Mouse (Mus musculus) spleen, embryonic (tissue): ENCODE measurements around the gene Lix1l.

Experiments used
- CTCF ChIA-PET: fragments of 350-600 bp; sonication (Branson Sonifier 250); formaldehyde crosslinking; loops from one replicate; lab custom pipeline; 2022; lab: Charles Lee

The Lix1l gene

DNA sequence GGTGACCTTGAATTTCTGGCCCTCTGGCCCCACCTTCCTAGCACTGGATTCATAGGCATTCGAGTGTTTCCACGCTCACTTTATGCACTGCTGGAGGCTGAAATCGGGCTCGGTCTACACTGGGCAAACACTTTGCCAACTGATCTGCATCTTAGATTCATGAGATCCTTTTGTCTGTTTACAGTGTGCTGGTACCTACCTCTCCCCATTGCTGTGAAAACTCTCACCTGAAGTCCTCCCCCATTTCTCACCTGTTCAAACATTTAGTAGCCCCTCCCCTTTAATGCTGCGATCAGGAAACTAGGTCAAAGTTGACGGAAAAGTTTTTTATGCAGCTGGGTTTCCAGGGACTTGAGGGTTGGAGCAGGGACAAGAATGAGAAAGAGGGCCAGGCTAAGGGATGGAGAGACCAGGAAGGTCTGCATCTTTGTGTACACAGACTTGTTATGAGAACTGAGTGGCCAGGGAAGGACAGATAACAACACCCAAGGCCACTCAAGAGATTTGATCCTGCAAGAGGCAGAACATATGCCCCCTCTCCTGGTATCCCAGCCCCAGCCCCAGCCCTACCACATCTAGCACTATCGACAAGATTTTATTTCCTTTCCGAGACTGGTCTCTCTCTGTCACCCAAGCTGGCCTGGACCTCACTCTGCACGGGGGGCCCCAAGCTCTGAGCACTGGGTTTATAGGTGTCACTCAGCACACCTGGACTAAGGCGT, 36.9 kb upstream of the Lix1l start:
- CTCF ChIA-PET: no interaction called here

DNA sequence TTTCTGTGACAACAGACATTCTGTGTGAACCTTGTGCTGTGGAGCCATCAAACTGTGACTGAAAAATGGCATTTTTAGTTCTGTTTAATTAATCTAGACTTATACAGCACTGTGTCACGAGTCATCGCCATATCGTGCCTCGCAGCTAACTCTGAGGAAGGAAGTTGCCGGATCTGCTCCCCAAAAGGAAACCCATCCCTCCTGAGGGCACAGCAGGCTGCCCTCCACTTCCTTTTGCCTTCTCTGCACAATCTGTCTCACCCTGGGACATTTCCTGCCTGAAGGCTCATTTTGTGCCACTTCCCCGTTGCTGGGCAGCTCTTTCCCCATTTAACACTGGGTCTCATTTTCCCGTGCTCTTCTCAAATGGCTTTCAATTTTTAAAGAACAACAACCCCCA, 36.3 kb upstream of the Lix1l start:
- CTCF ChIA-PET: no interaction called here

DNA sequence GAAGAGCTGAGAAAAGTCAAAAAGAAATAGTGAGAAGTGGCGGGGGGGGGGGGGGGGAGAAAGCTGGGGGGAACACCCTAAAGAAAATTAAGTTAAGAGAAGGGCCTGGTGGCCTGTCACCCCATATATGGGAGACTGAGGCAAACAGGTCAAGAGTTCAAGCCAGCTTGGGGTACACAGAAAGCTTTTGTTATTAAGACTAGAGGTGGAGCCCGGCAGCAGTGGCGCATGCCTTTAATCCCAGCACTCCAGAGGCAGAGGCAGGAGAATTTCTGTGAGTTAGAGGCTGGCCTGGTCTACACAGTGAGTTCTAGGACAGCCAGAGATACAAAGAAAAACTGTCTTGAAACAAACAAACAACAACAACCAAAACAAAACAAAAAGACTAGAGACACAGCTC, 35.8 kb upstream of the Lix1l start:
- CTCF ChIA-PET: interaction anchor here (0.6 kb wide), 1 partner anchor 285 kb away, joined by 7 read pairs; no protein-coding TSS in a partner anchor

DNA sequence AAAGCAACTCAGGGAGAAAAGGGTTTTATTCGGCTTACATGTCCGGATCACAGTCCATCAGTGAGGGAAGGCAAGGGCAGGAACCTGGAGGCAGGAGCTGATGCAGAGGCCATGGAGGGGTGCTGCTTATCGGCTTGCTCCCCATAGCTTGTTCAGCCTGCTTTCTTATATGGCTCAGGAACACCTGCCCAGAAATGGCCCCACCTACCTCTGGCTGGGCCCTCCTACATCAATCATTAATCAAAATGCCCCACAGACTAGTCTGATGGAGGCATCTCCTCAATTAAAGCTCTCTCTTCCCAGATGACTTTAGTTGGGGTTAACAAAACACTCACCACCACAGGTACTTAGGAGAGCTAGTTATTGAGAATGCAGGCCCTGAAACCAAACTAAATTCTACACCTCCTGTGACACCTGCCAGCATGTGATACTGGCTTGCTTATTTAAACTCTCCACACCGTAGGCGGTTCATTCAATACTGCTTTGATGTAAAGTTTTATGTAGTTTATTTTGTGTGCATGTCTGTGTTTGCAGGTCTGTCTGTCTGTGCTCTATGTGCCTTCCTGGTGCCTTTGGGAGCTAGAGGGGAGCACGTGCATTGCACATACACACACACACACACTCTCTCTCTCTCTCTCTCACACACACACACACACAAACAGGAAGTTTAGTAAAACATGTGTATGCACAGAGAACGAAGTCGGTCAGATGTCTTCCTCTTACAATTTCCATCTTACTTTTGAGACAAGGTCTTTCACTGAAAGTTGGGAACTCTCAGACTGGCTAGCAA, 34.1 kb upstream of the Lix1l start:
- CTCF ChIA-PET: interaction anchor here (0.6 to 1.3 kb wide), 3 partner anchors 13 to 1244 kb away, joined by 3 to 10 read pairs (median 8); no protein-coding TSS in a partner anchor

DNA sequence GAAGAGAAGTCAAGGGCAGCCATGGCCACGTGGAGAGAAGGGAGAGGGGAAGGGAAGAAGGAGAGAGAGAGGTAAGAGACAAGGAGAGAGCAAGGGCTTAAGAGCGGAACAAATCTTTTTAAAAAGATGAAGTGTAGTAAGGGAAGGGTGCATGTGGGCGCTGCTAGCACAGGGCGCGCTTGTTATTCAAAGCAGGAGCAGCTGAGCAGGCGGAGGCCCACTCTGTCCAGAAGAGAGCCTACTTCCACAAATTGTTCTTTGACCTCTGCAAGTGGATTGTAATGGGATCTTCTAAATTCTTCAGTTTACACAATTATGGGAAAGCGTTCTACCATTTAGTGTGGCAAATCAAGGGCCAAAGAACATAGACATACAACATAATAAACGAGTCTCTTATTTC, 32.3 kb upstream of the Lix1l start:
- CTCF ChIA-PET: no interaction called here

DNA sequence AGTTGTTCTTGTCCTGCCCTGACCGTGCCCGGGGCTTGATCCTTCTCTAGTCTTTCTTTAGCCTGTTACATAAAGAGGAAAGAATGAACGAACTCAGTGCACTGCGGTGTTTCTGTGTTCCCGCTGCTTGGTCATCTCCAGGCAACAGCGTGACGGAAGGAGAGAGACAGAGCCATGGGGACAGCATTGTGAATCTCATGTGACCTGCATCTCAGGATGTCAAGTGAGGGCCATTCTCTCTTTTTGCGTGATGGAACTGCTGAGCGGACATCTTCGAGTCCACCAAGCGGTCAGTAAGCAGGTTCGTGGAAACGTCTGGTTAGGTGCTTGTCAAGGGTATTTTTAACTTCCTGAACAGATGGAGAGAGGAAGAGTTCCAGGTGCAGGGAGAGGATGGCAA, 31.4 kb upstream of the Lix1l start:
- CTCF ChIA-PET: no interaction called here

DNA sequence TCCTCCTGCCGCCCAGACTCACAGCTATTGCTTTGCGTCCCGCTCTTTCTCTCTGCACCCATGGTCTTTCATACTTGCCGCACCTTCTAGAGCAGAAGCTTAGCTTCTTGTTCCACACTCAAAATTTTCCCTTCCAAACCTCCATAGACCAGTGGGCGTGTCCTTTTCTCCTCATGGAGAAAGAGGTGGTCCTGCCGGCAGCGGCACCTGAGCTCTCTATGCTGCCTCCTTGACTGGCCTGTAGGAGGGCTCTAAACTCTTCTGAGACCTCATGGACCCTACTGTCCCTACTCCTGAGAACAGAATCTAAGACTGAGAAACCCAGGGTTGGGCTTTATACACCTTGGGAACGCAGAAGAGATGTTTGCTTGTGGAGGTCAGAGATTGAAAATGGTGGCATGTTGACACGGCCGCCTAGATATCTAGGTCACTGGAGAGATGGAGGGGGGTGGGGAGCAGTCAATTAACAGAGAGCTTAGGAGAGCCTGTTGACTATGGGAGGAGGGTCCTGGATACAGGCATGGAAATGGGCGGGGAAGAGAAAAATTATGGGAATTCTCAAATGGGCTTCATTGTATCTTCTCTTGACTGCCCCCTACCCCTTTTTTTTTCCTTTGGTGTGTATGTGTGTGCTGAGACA, 30.9 kb upstream of the Lix1l start:
- CTCF ChIA-PET: no interaction called here

DNA sequence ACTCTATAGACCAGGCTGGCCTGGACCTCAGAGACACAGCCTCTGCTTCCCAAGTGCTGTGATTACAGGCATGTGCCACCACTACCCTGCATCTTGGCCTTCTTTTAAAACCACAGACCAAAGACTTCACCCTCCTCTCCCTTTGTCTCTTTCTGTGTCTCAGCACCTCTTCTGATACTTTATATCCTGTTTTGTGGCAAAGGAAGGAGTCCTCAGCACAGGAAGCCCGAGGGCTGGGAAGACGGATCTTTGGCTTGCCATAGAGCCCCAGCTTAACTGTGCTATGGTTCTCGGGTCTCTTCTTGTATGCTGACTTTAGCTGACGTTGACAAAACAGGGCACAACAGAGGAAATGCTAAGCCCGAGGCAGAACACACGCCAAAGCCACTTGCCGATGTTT, 30.3 kb upstream of the Lix1l start:
- CTCF ChIA-PET: no interaction called here

DNA sequence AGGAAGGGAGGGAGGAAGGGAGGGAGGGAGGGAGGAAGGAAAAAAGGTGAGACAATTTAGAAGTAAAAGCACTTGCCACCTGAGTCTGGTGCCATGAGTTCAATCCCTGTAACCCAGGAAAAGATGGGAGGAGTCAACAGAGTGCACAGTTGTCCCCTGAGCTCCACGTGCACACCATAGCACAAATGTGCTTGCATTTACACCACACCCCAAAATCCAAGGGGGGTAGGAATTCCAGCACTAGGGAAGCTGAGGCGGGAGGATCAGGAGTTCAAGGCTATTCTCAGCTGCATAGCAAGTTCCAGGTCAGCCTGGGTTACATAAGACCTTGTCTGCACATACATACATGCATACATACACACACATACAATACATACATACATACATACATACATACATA, 29.6 kb upstream of the Lix1l start:
- CTCF ChIA-PET: interaction anchor here (0.5 kb wide), 1 partner anchor 23 kb away, joined by 11 read pairs; the partner anchor contains the start of gene Polr3gl

DNA sequence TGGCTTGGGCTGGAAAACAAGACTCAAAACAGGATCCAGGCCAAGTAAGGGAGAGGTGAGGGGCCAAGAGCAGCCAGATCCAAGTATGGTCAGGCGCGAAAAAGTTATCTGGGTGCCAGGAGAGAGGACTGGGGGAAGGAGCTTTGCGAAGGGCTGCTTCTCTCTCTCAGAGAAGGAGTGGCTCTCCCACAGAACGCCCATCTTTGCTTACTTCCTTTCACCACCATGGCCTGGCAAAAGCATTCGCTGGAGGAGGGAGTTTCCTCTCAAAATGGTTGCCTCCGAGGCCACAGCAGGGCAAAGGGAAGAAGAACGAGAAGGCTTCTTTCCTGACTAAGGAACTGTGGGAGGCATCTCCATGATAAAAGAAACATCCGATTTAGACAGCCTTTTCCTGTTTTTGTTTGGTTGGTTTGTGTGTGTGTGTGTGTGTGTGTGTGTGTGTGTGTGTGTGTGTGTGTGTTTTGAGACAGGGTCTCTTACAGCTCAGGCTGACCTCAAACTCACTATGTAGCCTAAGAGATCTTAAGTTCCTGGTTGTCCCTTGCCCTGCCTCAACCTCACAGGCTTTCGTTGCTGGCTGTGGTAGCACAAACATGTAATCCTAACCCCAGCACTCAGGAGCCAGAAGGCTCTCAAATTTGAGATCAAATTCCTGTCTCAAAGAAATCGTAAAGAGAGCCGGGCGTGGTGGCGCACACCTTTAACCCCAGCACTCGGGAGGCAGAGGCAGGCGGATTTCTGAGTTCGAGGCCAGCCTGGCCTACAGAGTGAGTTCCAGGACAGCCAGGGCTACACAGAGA, 28.9 kb upstream of the Lix1l start:
- CTCF ChIA-PET: interaction anchor here (0.5 kb wide), 1 partner anchor 22 kb away, joined by 11 read pairs; the partner anchor contains the start of gene Polr3gl

DNA sequence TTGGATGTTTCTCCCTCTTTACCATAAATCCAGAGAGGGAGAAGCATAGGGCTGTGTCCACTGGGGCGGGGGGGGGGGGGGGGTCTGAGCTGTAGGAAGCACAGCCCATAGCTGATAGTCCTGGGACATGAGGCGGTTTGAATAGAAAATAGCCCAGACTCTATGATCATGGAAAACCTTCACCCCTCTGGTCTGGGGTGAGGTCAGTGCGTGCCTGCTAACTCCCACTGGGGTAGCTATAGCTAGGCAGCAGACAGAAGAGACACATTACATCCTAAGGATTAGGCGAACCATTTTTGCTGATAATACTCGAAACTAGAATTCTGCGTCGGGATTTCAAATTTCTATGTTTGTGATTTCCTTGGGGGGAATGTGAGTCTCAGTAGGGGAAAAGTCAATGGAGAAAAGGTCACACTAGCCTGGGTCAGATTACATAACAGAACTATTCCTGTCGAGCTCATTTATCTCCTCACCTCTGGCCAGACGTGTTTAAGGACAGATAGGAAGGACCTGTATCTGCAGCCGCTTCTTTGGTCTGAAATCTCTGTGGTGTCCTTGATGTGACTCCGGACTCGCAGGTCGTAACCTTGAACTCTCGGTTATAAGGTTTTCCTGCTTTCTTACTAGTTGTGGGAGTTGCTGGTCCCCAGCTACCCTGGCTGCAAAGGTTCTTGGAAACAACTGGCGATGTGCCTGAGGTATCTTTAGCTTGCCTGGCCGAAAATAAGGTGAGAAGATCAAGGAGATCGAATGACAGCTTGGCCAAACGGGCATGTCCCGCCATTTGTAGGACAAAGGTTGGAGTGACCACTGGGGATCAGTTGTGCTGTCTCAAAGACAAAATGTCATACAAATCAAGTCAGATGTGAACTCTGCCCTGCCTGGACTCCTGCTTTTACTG, 27.1 kb upstream of the Lix1l start:
- CTCF ChIA-PET: interaction anchor here (0.6 kb wide), 1 partner anchor 103 kb away, joined by 3 read pairs; no protein-coding TSS in a partner anchor

DNA sequence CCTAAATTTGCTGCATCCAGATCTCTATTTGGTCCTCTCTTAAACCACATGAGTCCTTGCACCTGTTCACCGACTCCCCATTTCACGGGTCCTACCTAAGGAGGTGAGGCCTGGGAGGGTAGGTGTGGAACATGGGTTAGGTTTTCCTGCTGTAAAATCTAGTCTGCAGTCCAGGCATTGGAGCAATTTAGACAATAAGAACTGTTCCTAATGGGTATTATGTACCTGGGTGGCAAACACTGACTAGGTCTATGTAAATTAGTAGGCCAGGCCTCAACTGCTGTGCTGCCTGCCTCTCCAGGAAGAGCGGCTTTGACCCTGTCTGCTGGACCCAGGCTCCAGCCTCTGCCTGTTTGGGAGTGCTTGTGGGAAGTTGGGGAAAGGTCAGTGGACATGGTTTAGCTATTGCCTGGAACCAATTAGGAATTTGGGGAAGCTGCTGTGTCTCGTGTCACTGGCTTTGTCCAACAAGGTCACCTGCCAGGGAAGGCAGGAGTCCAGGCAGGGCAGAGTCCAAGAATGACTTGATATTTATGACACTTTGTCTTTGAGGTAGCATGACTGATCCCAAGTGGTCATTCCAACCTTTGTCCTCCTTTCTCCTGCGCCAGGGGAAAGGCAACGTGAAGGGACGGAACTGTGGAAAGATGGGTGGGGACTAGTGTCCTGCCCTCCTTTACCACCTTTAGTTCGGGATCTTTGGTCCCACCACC, 25.5 kb upstream of the Lix1l start:
- CTCF ChIA-PET: no interaction called here

DNA sequence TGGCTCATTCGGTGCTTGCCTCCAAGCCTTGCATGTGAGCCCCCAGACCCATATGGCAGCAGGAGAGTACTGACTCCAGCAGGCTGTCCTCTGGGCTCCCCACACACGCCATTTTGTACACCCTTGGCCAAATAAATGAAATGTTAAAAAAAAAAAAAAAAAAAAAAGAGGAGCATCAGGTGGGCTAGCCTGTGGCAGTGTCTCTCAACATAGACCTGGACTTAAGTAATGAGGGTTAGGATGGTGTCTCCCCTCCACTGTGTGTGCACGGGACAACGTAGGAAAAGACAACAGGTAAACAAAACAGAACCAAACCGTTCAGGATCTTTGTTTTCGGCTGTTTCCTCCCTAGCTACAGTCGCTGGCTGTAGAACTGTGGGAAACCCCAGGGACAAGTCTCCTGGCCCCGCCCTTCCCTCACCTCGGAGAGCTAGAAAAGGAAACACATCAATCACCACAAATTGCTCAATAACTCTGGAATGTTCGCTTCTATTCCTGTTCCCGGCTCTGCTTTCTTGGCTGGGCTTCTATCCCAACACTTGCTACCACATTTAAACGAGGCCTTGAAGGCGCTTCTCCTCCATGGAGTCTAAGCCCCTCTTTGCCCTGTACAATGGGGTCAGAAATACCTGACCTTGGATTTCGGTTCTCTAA, 24.8 kb upstream of the Lix1l start:
- CTCF ChIA-PET: interaction anchor here (0.6 to 1.7 kb wide), 4 partner anchors 13 to 441 kb away, joined by 4 to 5 read pairs (median 4); partner anchors contain the start of gene Txnip

DNA sequence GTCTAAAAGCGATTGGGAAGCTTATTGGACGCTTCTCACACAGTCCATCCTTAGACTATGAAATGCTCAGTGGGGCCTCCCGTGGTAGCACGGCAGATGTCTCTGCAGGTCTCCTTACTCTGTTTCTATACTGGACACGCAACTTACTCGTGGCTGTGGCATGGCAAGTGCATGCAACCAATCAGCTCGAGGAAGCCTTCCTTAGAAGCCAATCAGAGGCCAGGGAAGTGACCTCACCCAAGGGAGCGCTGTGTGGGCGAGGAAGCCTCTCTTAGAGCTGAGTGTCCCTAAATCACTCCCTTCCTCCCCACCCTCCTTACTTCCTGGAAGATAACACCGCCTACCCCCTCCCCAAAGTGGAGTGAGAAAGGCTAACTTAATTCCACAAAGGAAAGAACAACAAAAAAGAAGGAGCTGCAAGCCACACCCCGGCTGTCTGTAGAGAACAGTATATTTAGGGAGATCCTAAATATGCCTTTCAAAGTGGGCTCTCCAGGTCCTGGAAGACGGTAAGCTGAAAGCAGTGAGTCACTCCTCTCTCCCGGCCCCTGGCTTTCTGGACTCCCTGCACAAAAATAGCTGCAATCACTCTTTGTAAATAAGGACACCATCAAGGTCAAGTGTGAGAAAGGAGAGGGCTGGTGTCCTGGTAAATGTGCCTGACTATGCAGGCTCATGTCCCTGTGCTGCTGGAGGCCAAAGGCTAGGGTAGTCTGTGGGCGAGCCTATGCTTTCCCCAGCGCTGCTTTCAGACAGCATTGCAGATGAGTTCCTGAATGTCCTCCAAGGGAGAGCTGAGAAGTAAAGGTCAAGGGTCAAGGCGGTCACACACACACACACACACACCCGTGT, 24.0 kb upstream of the Lix1l start, which contains the start of gene Gm16253:
TSS of gene Gm16253 (plus strand) at position 295 of the 852 bp plus-strand sequence.
- CTCF ChIA-PET: interaction anchor here (0.6 to 1.7 kb wide), 5 partner anchors 14 to 442 kb away, joined by 3 to 5 read pairs (median 4); partner anchors contain the start of gene Txnip

DNA sequence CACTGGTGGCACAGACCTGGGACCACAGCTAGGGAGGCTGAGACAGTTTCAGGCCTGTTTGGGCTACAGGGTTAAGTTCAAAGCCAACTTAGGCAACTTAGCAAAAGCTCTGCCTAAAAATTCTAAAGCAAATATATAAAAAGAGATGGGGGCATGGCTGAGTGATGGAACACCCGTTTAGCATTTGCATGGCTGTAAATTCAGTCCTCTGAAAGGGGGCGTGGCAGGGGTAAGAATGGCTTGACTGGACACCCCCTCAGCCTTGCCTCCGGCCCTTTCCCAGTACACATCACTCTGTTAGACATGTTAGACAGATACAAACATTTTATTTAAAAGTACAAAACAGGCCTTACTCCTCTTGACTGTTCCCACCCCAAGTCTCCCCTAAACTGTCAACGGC, 23.4 kb upstream of the Lix1l start:
- CTCF ChIA-PET: interaction anchor here (0.9 to 1.7 kb wide), 3 partner anchors 15 to 76 kb away, joined by 3 to 5 read pairs (median 4); no protein-coding TSS in a partner anchor

DNA sequence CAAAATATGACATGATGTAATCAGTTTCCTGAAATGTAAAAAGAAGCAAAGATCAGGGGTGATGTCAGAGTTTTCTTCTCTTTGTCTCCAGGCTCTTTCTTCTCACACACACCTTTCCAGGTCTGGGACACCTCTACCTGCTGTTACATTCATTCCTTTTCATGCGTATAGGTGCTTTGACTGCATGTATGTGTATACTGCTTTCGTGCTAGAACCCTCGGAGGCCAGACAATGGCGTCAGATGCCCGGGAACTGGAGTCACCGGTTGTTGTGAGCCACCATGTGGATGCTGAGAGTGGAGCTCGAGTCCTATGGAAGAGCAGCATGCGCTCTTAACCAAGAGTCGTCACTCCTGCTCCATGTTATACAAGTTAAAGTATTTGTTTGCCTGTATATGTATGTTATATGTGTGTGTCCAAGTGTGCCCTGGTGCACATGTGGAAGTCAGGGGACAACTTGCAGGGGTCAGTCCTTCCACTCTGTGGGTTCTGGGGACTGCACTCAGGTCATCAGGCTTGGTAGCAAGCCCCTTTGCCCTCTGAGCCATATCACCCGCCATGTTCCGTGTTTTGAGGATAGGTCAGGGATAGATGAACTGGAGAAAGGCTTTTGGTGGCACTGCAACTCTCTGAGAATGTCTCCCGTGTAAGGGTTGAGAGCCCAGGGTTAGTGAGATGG, 22.2 kb upstream of the Lix1l start:
- CTCF ChIA-PET: interaction anchor here (0.6 to 0.7 kb wide), 2 partner anchors 270 to 614 kb away, joined by 4 to 5 read pairs; no protein-coding TSS in a partner anchor

DNA sequence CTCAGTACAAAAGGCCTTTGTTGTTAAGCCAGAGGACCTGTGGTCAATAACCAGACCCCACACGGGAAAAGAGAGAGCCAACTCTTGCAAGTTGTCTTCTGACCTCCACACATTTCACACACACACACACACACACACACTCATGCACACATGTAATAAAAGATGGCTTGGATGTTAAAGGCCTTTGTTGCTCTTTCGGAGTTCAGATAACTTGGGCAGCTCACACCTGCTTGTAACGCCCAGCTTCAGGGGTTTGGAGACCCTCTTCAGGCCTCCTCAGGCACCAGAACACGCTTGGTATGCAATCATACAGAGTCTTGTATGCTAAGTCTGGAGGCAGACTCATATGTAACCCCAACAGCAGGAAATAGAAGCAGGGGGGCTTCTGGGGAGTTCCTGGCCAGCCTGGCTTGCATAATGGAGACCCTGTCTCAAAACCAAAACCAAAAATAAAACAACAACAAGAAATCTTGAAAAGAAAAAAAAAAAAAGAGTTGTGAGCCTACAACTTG, 21.7 kb upstream of the Lix1l start:
- CTCF ChIA-PET: interaction anchor here (0.7 to 2.2 kb wide), 3 partner anchors 12 to 269 kb away, joined by 4 to 18 read pairs (median 8); no protein-coding TSS in a partner anchor
